Mouse (Mus musculus) retina, postnatal 7 days (tissue): ENCODE results near the gene Dnmt3a.

ENCODE experiments used
- DNase-seq: peaks from one replicate; pipeline ENCODE4 v3.0.0-alpha.2; 2012; ENCODE audit warnings: low read depth, low spot score

Dnmt3a gene

GRCm38 (mm10) chr12:3877376-3877775, 71.6 kb downstream of the Dnmt3a start:
- no peak for DNase-seq

- DNase-seq: no peak
These were observed 75.7 kb downstream of the Dnmt3a start for GRCm38 (mm10) chr12:3881474-3881873.

- DNase-seq: no peak
These were observed 79.2 kb downstream of the Dnmt3a start for GRCm38 (mm10) chr12:3884892-3885493.

- no peak for DNase-seq
These were observed 80.8 kb downstream of the Dnmt3a start for GRCm38 (mm10) chr12:3886601-3887000.

- DNase-seq: peak; percentile 40
These were observed 81.9 kb downstream of the Dnmt3a start for GRCm38 (mm10) chr12:3887515-3888325.

- DNase-seq: no peak
These were observed 84.2 kb downstream of the Dnmt3a start for GRCm38 (mm10) chr12:3889875-3890635.

GRCm38 (mm10) chr12:3890753-3891751, 85.2 kb downstream of the Dnmt3a start:
- DNase-seq: no peak

- DNase-seq: no peak
These were observed 86.0 kb downstream of the Dnmt3a start for GRCm38 (mm10) chr12:3891779-3892239.

- DNase-seq: no peak
These were observed 86.6 kb downstream of the Dnmt3a start for GRCm38 (mm10) chr12:3892240-3893059.

GRCm38 (mm10) chr12:3893335-3893734, 87.5 kb downstream of the Dnmt3a start:
- DNase-seq: no peak

GRCm38 (mm10) chr12:3894525-3894924, 88.7 kb downstream of the Dnmt3a start:
- no peak for DNase-seq

- no peak for DNase-seq
These were observed 91.3 kb downstream of the Dnmt3a start for GRCm38 (mm10) chr12:3897057-3897545.

- no peak for DNase-seq
These were observed 93.0 kb downstream of the Dnmt3a start for GRCm38 (mm10) chr12:3898811-3899210.

GRCm38 (mm10) chr12:3905436-3905835, 99.6 kb downstream of the Dnmt3a start:
- no peak for DNase-seq

GRCm38 (mm10) chr12:3906308-3906707, 100.5 kb downstream of the Dnmt3a start:
- no peak for DNase-seq

GRCm38 (mm10) chr12:3907008-3907407, 101.2 kb downstream of the Dnmt3a start:
- DNase-seq: no peak

GRCm38 (mm10) chr12:3907418-3907817, 101.6 kb downstream of the Dnmt3a start:
- no peak for DNase-seq

GRCm38 (mm10) chr12:3910466-3911093, 104.8 kb downstream of the Dnmt3a start:
- no peak for DNase-seq

- DNase-seq: no peak
These were observed 106.1 kb downstream of the Dnmt3a start for GRCm38 (mm10) chr12:3911831-3912348.
